Mouse (Mus musculus): ENCODE data around the gene Rpn1. TPM values are rescaled to one million over a fixed set of nuclear protein-coding genes. Genes with fewer than 3 reads are reported as not detected.

Rpn1 gene
- polyA plus RNA-seq (2012; fragmentation: generic; extraction: Trizol), result 128 TPM

- TF ChIP-seq MYOD1 (IDR thresholded peaks at IDR 0.05; ENCODE audit: control insufficient read depth in 1 of 3, insufficient read length in 2 of 3, low read depth in 2 of 3) (no peak), MYOG (IDR thresholded peaks at IDR 0.05; ENCODE audit: control insufficient read depth in 1 of 3, insufficient read depth in 1 of 3, insufficient read length in 2 of 3, low read depth in 2 of 3) (no peak), TCF3 (IDR thresholded peaks at IDR 0.05; ENCODE audit: insufficient read length, low read depth) (no peak), POLR2A (IDR thresholded peaks at IDR 0.05; ENCODE audit: insufficient read length, low read depth) (peak; percentile 89), CEBPB (IDR thresholded peaks at IDR 0.05; ENCODE audit: insufficient read depth, poor library complexity, severe bottlenecking) (no peak), TCF12 (IDR thresholded peaks at IDR 0.05; ENCODE audit: insufficient read depth, poor library complexity, severe bottlenecking) (no peak), SRF (IDR thresholded peaks at IDR 0.05; ENCODE audit: control insufficient read depth, insufficient read length, low read depth) (no peak), E2F4 (IDR thresholded peaks at IDR 0.05; ENCODE audit: insufficient read depth) (peak; percentile 36), MAX (IDR thresholded peaks at IDR 0.05; ENCODE audit: low read depth) (no peak), POLR2AphosphoS2 (IDR thresholded peaks at IDR 0.05; ENCODE audit: insufficient read length, low read depth) (peak; percentile 86)
- peak within 1 kb of the TSS; percentile 19 for H3ac ChIP-seq (ENCODE audit: control insufficient read depth, insufficient read length)
- peak within 1 kb of the TSS; percentile 84 for H3K4me3 ChIP-seq
- H3K79me2 ChIP-seq (ENCODE audit: control insufficient read depth, insufficient read depth), result peaks cover 48% of the 10 kb centered on the region
- no peaks in the 10 kb centered on the region for H3K36me3 ChIP-seq (ENCODE audit: control insufficient read depth, insufficient read depth)
- H3K4me2 ChIP-seq (ENCODE audit: low read depth), result peak within 1 kb of the TSS; percentile 80
- no peaks in the 10 kb centered on the region for H3K27me3 ChIP-seq (ENCODE audit: control insufficient read depth, insufficient read depth, insufficient read length)
These were observed at the start of gene Rpn1 for GRCm38 (mm10) chr6:88084278-88085151. Gene Rpn1, plus strand, starts transcription at chr6:88084482.

GRCm38 (mm10) chr6:88037471-88038045, 46.7 kb upstream of the Rpn1 start:
- Histone ChIP-seq H3K4me3 (no peak overlapping the region), H3K27me3 (ENCODE audit: control insufficient read depth, insufficient read depth, insufficient read length) (no peaks in the 10 kb centered on the region), H3ac (ENCODE audit: control insufficient read depth, insufficient read length) (no peak overlapping the region), H3K79me2 (ENCODE audit: control insufficient read depth, insufficient read depth) (peaks cover 100% of the 10 kb centered on the region), H3K36me3 (ENCODE audit: control insufficient read depth, insufficient read depth) (peaks cover 19% of the 10 kb centered on the region), H3K4me2 (ENCODE audit: low read depth) (no peak overlapping the region)
- TF ChIP-seq MYOD1 (IDR thresholded peaks at IDR 0.05; ENCODE audit: control insufficient read depth in 1 of 3, insufficient read length in 2 of 3, low read depth in 2 of 3), result no peak
- TF ChIP-seq TCF3 (IDR thresholded peaks at IDR 0.05; ENCODE audit: insufficient read length, low read depth), result no peak
- TF ChIP-seq SRF (IDR thresholded peaks at IDR 0.05; ENCODE audit: control insufficient read depth, insufficient read length, low read depth), result no peak
- TF ChIP-seq POLR2A (IDR thresholded peaks at IDR 0.05; ENCODE audit: insufficient read length, low read depth), result no peak
- TF ChIP-seq POLR2AphosphoS2 (IDR thresholded peaks at IDR 0.05; ENCODE audit: insufficient read length, low read depth), result no peak
- TF ChIP-seq TCF12 (IDR thresholded peaks at IDR 0.05; ENCODE audit: insufficient read depth, poor library complexity, severe bottlenecking), result no peak
- TF ChIP-seq E2F4 (IDR thresholded peaks at IDR 0.05; ENCODE audit: insufficient read depth), result no peak
- no peak for TF ChIP-seq MAX (IDR thresholded peaks at IDR 0.05; ENCODE audit: low read depth)

- Histone ChIP-seq H3K36me3 (ENCODE audit: control insufficient read depth, insufficient read depth) (peaks cover 21% of the 10 kb centered on the region), H3K79me2 (ENCODE audit: control insufficient read depth, insufficient read depth) (peaks cover 100% of the 10 kb centered on the region), H3ac (ENCODE audit: control insufficient read depth, insufficient read length) (no peak overlapping the region), H3K4me2 (ENCODE audit: low read depth) (no peak overlapping the region), H3K4me3 (no peak overlapping the region), H3K27me3 (ENCODE audit: control insufficient read depth, insufficient read depth, insufficient read length) (no peaks in the 10 kb centered on the region)
- TF ChIP-seq TCF12 (IDR thresholded peaks at IDR 0.05; ENCODE audit: insufficient read depth, poor library complexity, severe bottlenecking), result no peak
- peak in 1 of 3 experiments; percentile 28 for TF ChIP-seq MYOD1 (IDR thresholded peaks at IDR 0.05; ENCODE audit: control insufficient read depth in 1 of 3, insufficient read length in 2 of 3, low read depth in 2 of 3)
These were observed 44.9 kb upstream of the Rpn1 start for GRCm38 (mm10) chr6:88039426-88039825.

GRCm38 (mm10) chr6:88041221-88041620, 43.1 kb upstream of the Rpn1 start:
- no peaks in the 10 kb centered on the region for H3K27me3 ChIP-seq (ENCODE audit: control insufficient read depth, insufficient read depth, insufficient read length)
- H3K4me3 ChIP-seq, result no peak overlapping the region
- TF ChIP-seq POLR2A (IDR thresholded peaks at IDR 0.05; ENCODE audit: insufficient read length, low read depth) (no peak), TCF3 (IDR thresholded peaks at IDR 0.05; ENCODE audit: insufficient read length, low read depth) (no peak), MYOG (IDR thresholded peaks at IDR 0.05; ENCODE audit: control insufficient read depth in 1 of 3, insufficient read depth in 1 of 3, insufficient read length in 2 of 3, low read depth in 2 of 3) (no peak), MAX (IDR thresholded peaks at IDR 0.05; ENCODE audit: low read depth) (no peak), USF1 (IDR thresholded peaks at IDR 0.05; ENCODE audit: low read depth) (no peak), MYOD1 (IDR thresholded peaks at IDR 0.05; ENCODE audit: control insufficient read depth in 1 of 3, insufficient read length in 2 of 3, low read depth in 2 of 3) (no peak), REST (IDR thresholded peaks at IDR 0.05; ENCODE audit: insufficient read depth, insufficient read length) (no peak), CEBPB (IDR thresholded peaks at IDR 0.05; ENCODE audit: insufficient read depth, poor library complexity, severe bottlenecking) (no peak), POLR2AphosphoS2 (IDR thresholded peaks at IDR 0.05; ENCODE audit: insufficient read length, low read depth) (no peak), SRF (IDR thresholded peaks at IDR 0.05; ENCODE audit: control insufficient read depth, insufficient read length, low read depth) (no peak)
- H3K4me2 ChIP-seq (ENCODE audit: low read depth), result peak overlapping the region; percentile 99
- H3K36me3 ChIP-seq (ENCODE audit: control insufficient read depth, insufficient read depth), result peaks cover 21% of the 10 kb centered on the region
- no peak overlapping the region for H3ac ChIP-seq (ENCODE audit: control insufficient read depth, insufficient read length)
- H3K79me2 ChIP-seq (ENCODE audit: control insufficient read depth, insufficient read depth), result peaks cover 85% of the 10 kb centered on the region

GRCm38 (mm10) chr6:88042336-88042735, 41.9 kb upstream of the Rpn1 start:
- Histone ChIP-seq H3K4me3 (no peak overlapping the region), H3K4me2 (ENCODE audit: low read depth) (peak overlapping the region; percentile 99), H3ac (ENCODE audit: control insufficient read depth, insufficient read length) (no peak overlapping the region), H3K27me3 (ENCODE audit: control insufficient read depth, insufficient read depth, insufficient read length) (no peaks in the 10 kb centered on the region), H3K36me3 (ENCODE audit: control insufficient read depth, insufficient read depth) (peaks cover 17% of the 10 kb centered on the region), H3K79me2 (ENCODE audit: control insufficient read depth, insufficient read depth) (peaks cover 74% of the 10 kb centered on the region)
- no peak for TF ChIP-seq SRF (IDR thresholded peaks at IDR 0.05; ENCODE audit: control insufficient read depth, insufficient read length, low read depth)
- TF ChIP-seq POLR2AphosphoS2 (IDR thresholded peaks at IDR 0.05; ENCODE audit: insufficient read length, low read depth), result no peak
- TF ChIP-seq MAX (IDR thresholded peaks at IDR 0.05; ENCODE audit: low read depth), result no peak
- no peak for TF ChIP-seq MYOD1 (IDR thresholded peaks at IDR 0.05; ENCODE audit: control insufficient read depth in 1 of 3, insufficient read length in 2 of 3, low read depth in 2 of 3)
- TF ChIP-seq POLR2A (IDR thresholded peaks at IDR 0.05; ENCODE audit: insufficient read length, low read depth), result no peak
- no peak for TF ChIP-seq USF1 (IDR thresholded peaks at IDR 0.05; ENCODE audit: low read depth)
- TF ChIP-seq TCF12 (IDR thresholded peaks at IDR 0.05; ENCODE audit: insufficient read depth, poor library complexity, severe bottlenecking), result no peak
- no peak for TF ChIP-seq REST (IDR thresholded peaks at IDR 0.05; ENCODE audit: insufficient read depth, insufficient read length)
- TF ChIP-seq E2F4 (IDR thresholded peaks at IDR 0.05; ENCODE audit: insufficient read depth), result no peak
- TF ChIP-seq CEBPB (IDR thresholded peaks at IDR 0.05; ENCODE audit: insufficient read depth, poor library complexity, severe bottlenecking), result no peak
- no peak for TF ChIP-seq MYOG (IDR thresholded peaks at IDR 0.05; ENCODE audit: control insufficient read depth in 1 of 3, insufficient read depth in 1 of 3, insufficient read length in 2 of 3, low read depth in 2 of 3)
- TF ChIP-seq TCF3 (IDR thresholded peaks at IDR 0.05; ENCODE audit: insufficient read length, low read depth), result no peak

All from myocyte (in vitro differentiated cells).